Mouse (Mus musculus) olfactory bulb, adult 2 months (tissue): ENCODE results near the gene Kif14.

Experiments
- CTCF ChIP-seq: fragments of 200-500 bp; IDR thresholded peaks from 2 replicates; pipeline ENCODE4 v1.5.1; 2012; ENCODE audit warnings: low read depth, mild to moderate bottlenecking, low read length, moderate library complexity; ENCODE audit not compliant: insufficient read depth
- POLR2A ChIP-seq: fragments of 200-500 bp; IDR thresholded peaks from 2 replicates; pipeline ENCODE4 v1.6.1; 2012; ENCODE audit warnings: mild to moderate bottlenecking, low read depth, low read length, moderate library complexity; ENCODE audit not compliant: insufficient read depth

- TF ChIP-seq CTCF (no peak), POLR2A (no peak)
Observed at GRCm38 (mm10) chr1:136469408-136469807, 3.3 kb downstream of the Kif14 start.
